In genomic region chr5:63982296-63982695, GRCm38 (mm10) we compare ENCODE assay signal across 12 mouse cellular contexts. TPM values are rescaled to one million over a fixed set of nuclear protein-coding genes. Genes with fewer than 3 reads are reported as not detected.
DNase-seq lines count a peak whose midpoint lies in the region; ATAC-seq and TF ChIP-seq lines count a peak whose summit lies in the region.
"Had no signal": no experiment of that assay in that cellular context is flagged by ENCODE, and none has a peak within 500 bp of the region (broad histone marks: within the 10 kb centered on the region; RNA-seq: fewer than 3 reads in every experiment).

No protein-coding gene starts in this region.

- no peaks in the 10 kb centered on the region for H3K27me3 ChIP-seq in heart, embryonic 14.5 days (ENCODE audit: control insufficient read depth, insufficient read depth, low read length)
- no peaks in the 10 kb centered on the region for H3K27me3 ChIP-seq in lung, postnatal 0 days (replicated peaks; ENCODE audit: insufficient read depth, low read length)
- H3K27me3 ChIP-seq: CH12.LX; embryonic facial prominence, embryonic 12.5 days; limb, embryonic 12.5 days had no signal

- ATAC-seq in heart, embryonic 14.5 days (ENCODE audit: insufficient number of reproducible peaks, insufficient read depth, low FRiP score, low read depth): no peak; the same call in 1 of the 2 replicates
- ATAC-seq in lung, postnatal 0 days: 0 out of 2 replicates have a peak, but pooled peaks have one; percentile 21

- WGBS in heart, embryonic 14.5 days: 7% methylated on average over 11 of the region's 11 CpGs
- WGBS in lung, postnatal 0 days: 18% methylated on average over 11 of the region's 11 CpGs

- no peaks in the 10 kb centered on the region for H3K9me3 ChIP-seq in heart, embryonic 14.5 days (ENCODE audit: control insufficient read depth, low read length)
- no peaks in the 10 kb centered on the region for H3K9me3 ChIP-seq in lung, postnatal 0 days (ENCODE audit: low read length)
- H3K9me3 ChIP-seq: embryonic facial prominence, embryonic 12.5 days; limb, embryonic 12.5 days had no signal

- peak; percentile 22; the same call in 1 of the 2 replicates for TF ChIP-seq EP300 in lung, postnatal 0 days (IDR thresholded peaks at IDR 0.05)

- no peaks in the 10 kb centered on the region for H3K36me3 ChIP-seq in heart, embryonic 14.5 days (ENCODE audit: control insufficient read depth, insufficient read depth, low read length)
- no peaks in the 10 kb centered on the region for H3K36me3 ChIP-seq in lung, postnatal 0 days (ENCODE audit: insufficient read depth, low read length)
- H3K36me3 ChIP-seq: embryonic facial prominence, embryonic 12.5 days; limb, embryonic 12.5 days had no signal

- H3K4me1 ChIP-seq in heart, embryonic 14.5 days (ENCODE audit: control insufficient read depth in 2 of 2, insufficient read depth in 2 of 2, low read length in 2 of 2): peaks cover 2 to 6% of the 10 kb centered on the region in 2 experiments; a peak in 2 of 4 replicates
- no peaks in the 10 kb centered on the region for H3K4me1 ChIP-seq in lung, postnatal 0 days (ENCODE audit: insufficient read depth, low read depth, low read length)
- H3K4me1 ChIP-seq: embryonic facial prominence, embryonic 12.5 days; limb, embryonic 12.5 days had no signal

- DNase-seq in gastrocnemius, adult 2 months: no peak
- DNase-seq in gastrocnemius, adult 8-10 months (ENCODE audit: low spot score in 2 of 2): no peak
- peak; percentile 33 to 47 for DNase-seq in adrenal gland, adult 18-20 months (ENCODE audit: low spot score in 2 of 2)
- DNase-seq in lung, postnatal 0 days (ENCODE audit: low spot score): peak; percentile 65
- no peak for DNase-seq in right cerebral cortex, postnatal 25 days
- DNase-seq in embryo, embryonic 11 days: no peak
- no peak for DNase-seq in spleen, postnatal 14 days (ENCODE audit: low spot score in 2 of 2)
- DNase-seq: gastrocnemius, postnatal 10 days had no signal

- H3K27ac ChIP-seq in gastrocnemius, adult 2 months: no peak overlapping the region
- H3K27ac ChIP-seq in heart, embryonic 14.5 days (replicated peaks in 1 of 2; ENCODE audit: control insufficient read depth in 1 of 2, insufficient read depth in 1 of 2, low read depth in 2 of 2, low read length in 2 of 2): no peak overlapping the region
- H3K27ac ChIP-seq in lung, postnatal 0 days (ENCODE audit: low read length): no peak overlapping the region
- H3K27ac ChIP-seq: embryonic facial prominence, embryonic 12.5 days; limb, embryonic 12.5 days had no signal

- no peak overlapping the region for H3K9ac ChIP-seq in heart, embryonic 14.5 days (ENCODE audit: low read length)
- H3K9ac ChIP-seq in lung, postnatal 0 days (replicated peaks; ENCODE audit: low read depth): no peak overlapping the region
- H3K9ac ChIP-seq: embryonic facial prominence, embryonic 12.5 days; limb, embryonic 12.5 days had no signal

- H3K4me2 ChIP-seq in heart, embryonic 14.5 days (ENCODE audit: low read length): peak overlapping the region; percentile 19; the same call in 1 of the 2 replicates
- H3K4me2 ChIP-seq in lung, postnatal 0 days (replicated peaks; ENCODE audit: low read depth, low read length): 0 out of 2 replicates have a peak overlapping the region, but pooled peaks have one; percentile 1
- H3K4me2 ChIP-seq: embryonic facial prominence, embryonic 12.5 days; limb, embryonic 12.5 days had no signal

- H3K4me3 ChIP-seq in gastrocnemius, adult 2 months: peak overlapping the region; percentile 3; the same call in 1 of the 2 replicates
- H3K4me3 ChIP-seq in heart, embryonic 14.5 days (ENCODE audit: control insufficient read depth in 1 of 2, insufficient read depth in 1 of 2, low read depth in 1 of 2, low read length in 2 of 2): no peak overlapping the region
- H3K4me3 ChIP-seq in lung, postnatal 0 days (ENCODE audit: low read depth, low read length): no peak overlapping the region
- H3K4me3 ChIP-seq: embryonic facial prominence, embryonic 12.5 days; limb, embryonic 12.5 days had no signal

- intact Hi-C loops in gastrocnemius, adult 2 months (cut with DNase I): no loop called here

- no peak for TF ChIP-seq CTCF in gastrocnemius, adult 2 months (IDR thresholded peaks at IDR 0.05)
- no peak for TF ChIP-seq CTCF in lung, postnatal 0 days (IDR thresholded peaks at IDR 0.05)

RNA-seq across cellular contexts. Expression of gene Rell1, which starts 13.6 kb away (rescaled TPM):
- total RNA-seq in gastrocnemius, adult 2 months (2021): 10 to 100 TPM in 1 of 2 experiments, 1 to 10 TPM in 1; 8.0 to 12.5 TPM
- total RNA-seq in gastrocnemius, adult 8-10 months (2022): 10 to 100 TPM in 3 of 4 experiments, 1 to 10 TPM in 1; 9.9 to 11.8 (median 11.0) TPM
- 100 to 1,000 TPM in 1 of 2 experiments, 10 to 100 TPM in 1; 69.2 to 115 TPM for total RNA-seq in adrenal gland, adult 18-20 months (2021)
- polyA plus RNA-seq in heart, embryonic 14.5 days (2014; fragmentation: Nextera tagmentation; extraction: Ambion mirVana): 5.0 and 5.4 TPM in 2 replicates
- polyA plus RNA-seq in lung, postnatal 0 days (2015; fragmentation: Nextera tagmentation; extraction: Ambion mirVana): 27.0 and 29.0 TPM in 2 replicates

Comparison
In these comparisons a context has a peak if more than half of its experiments do, and no peak if none do; other contexts are left out.
1. DNase-seq: peak in adrenal gland, adult 18-20 months (2 of 2) and lung, postnatal 0 days (single experiment); none in gastrocnemius, adult 2 months (single experiment), gastrocnemius, adult 8-10 months (0 of 2), right cerebral cortex, postnatal 25 days (single experiment), embryo, embryonic 11 days (single experiment) and spleen, postnatal 14 days (0 of 2).
2. RNA of gene Rell1, which starts 13.6 kb away (total RNA-seq): 69.2 to 115 TPM in adrenal gland, adult 18-20 months; 8.0 to 12.5 TPM in gastrocnemius, adult 2 months and 9.9 to 11.8 TPM in gastrocnemius, adult 8-10 months; every median in the first group is over 4 times any median in the second.